Mouse (Mus musculus): ENCODE measurements around the gene Myo1e. TPM values are rescaled to one million over a fixed set of nuclear protein-coding genes. Genes with fewer than 3 reads are reported as not detected.

Gene Myo1e
- 44.3 TPM for polyA plus RNA-seq (2014; fragmentation: Illumina TruSeq; extraction: RNeasy Lipid Tissue Mini Kit (QIAGEN cat#74804))

DNA sequence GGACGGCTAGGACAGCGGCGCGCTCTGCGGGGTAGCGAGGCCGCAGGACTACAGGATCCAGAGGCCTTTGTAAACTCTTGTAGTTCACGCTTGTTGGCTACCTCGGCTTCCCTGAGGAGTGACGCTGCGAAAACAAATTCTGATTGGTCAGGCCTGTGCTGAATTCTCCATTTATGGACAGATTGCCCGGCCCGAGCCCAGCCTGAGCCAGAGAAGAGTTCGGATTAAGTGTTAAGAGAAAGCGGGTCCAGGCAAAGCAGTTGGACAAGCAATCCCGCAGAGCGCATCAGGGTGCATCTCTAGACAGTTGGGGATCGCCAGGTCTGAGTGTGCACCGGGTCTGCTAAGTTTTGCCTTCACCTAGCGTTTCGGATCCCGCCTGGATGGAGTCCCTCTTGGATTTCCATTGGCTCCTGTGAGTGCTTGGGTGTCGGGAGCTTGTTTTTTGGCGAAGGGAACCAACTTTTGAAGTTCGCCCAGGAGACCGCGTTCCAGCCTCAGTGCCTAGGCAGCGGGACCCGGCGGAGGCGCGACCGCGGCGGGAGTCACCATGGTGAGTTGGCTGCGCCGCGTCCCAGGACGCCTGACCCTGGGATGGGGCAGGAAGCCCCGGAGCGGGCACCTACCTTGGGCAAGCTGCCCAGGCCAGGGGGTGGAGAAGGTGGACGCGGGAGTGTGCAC is at the start of gene Myo1e:
TSS of gene Myo1e (plus strand) at position 200 of the 681 bp plus-strand sequence.

GRCm38 (mm10) chr9:70421257-70422056 is 214.3 kb downstream of the Myo1e start, which contains the start of gene Ccnb2:
Ccnb2 (minus strand) TSS chr9:70421547.

Other genes starting within 250 kb of the Myo1e start
- gene Bnip2, start 217.9 kb upstream of the Myo1e start, polyA plus RNA-seq (2014; fragmentation: Illumina TruSeq; extraction: RNeasy Lipid Tissue Mini Kit (QIAGEN cat#74804)) = 204 TPM
- 419 TPM for gene Gtf2a2, start 194.8 kb upstream of the Myo1e start, polyA plus RNA-seq (2014; fragmentation: Illumina TruSeq; extraction: RNeasy Lipid Tissue Mini Kit (QIAGEN cat#74804))
- 4.8 TPM for gene Gcnt3, start 169.3 kb upstream of the Myo1e start, polyA plus RNA-seq (2014; fragmentation: Illumina TruSeq; extraction: RNeasy Lipid Tissue Mini Kit (QIAGEN cat#74804))
- gene Fam81a, start 64.8 kb upstream of the Myo1e start, polyA plus RNA-seq (2014; fragmentation: Illumina TruSeq; extraction: RNeasy Lipid Tissue Mini Kit (QIAGEN cat#74804)) = 18.1 TPM
- 26.5 TPM for gene Ccnb2, start 214.2 kb downstream of the Myo1e start, polyA plus RNA-seq (2014; fragmentation: Illumina TruSeq; extraction: RNeasy Lipid Tissue Mini Kit (QIAGEN cat#74804))